ENCODE assay signal across 12 mouse cellular contexts in the genomic region with DNA sequence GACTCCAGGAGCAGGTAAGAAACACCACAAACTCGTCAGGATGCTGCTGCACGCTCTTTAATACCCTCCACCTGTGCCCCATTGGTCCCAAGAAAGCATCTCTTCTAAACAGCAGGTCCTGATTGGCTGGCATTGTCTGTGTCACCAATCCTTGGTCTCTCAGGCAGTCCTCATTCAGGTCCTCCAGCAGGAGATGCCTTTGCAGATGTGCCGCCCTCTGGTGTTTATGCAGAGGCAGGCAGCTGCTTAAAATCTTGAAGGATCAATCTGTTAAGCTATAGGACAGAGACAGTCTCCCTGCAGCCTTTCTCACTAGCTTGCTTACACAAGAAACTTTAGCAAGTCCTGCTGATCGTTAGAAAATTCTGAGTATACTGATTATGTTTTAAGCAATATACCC. TPM values are rescaled to one million over a fixed set of nuclear protein-coding genes. Genes with fewer than 3 reads are reported as not detected.
DNase-seq lines count a peak whose midpoint lies in the region; ATAC-seq and TF ChIP-seq lines count a peak whose summit lies in the region.
"Had no signal": no experiment of that assay in that cellular context is flagged by ENCODE, and none has a peak within 500 bp of the region (broad histone marks: within the 10 kb centered on the region; RNA-seq: fewer than 3 reads in every experiment).

No protein-coding gene starts in this region.

- no peaks in the 10 kb centered on the region for H3K27me3 ChIP-seq in forebrain, embryonic 14.5 days (replicated peaks; ENCODE audit: control insufficient read depth, insufficient read depth, low read length)
- no peaks in the 10 kb centered on the region for H3K27me3 ChIP-seq in forebrain, embryonic 16.5 days (replicated peaks; ENCODE audit: control insufficient read depth, insufficient read depth, low read length)
- H3K27me3 ChIP-seq in liver, adult 2 months (ENCODE audit: control insufficient read depth, insufficient read depth, low read length), result no peaks in the 10 kb centered on the region; the same call in 1 of the 2 replicates
- no peaks in the 10 kb centered on the region for H3K27me3 ChIP-seq in liver, embryonic 11.5 days (replicated peaks; ENCODE audit: control insufficient read depth, insufficient read depth, low read length)
- H3K27me3 ChIP-seq: midbrain, embryonic 12.5 days had no signal

- 56% methylated on average over 4 of the region's 4 CpGs for WGBS in forebrain, embryonic 14.5 days
- WGBS in forebrain, embryonic 16.5 days, result 43% methylated on average over 4 of the region's 4 CpGs
- WGBS in liver, adult 2 months, result 49% methylated on average over 4 of the region's 4 CpGs
- WGBS in liver, embryonic 11.5 days, result 46% methylated on average over 4 of the region's 4 CpGs

- H3K9ac ChIP-seq in forebrain, embryonic 14.5 days (ENCODE audit: low read length), result no peak overlapping the region
- H3K9ac ChIP-seq in forebrain, embryonic 16.5 days (replicated peaks; ENCODE audit: low read depth, low read length), result no peak overlapping the region
- H3K9ac ChIP-seq in liver, adult 2 months (ENCODE audit: low read depth, low read length), result no peak overlapping the region
- H3K9ac ChIP-seq in liver, embryonic 11.5 days (ENCODE audit: low read depth, low read length), result no peak overlapping the region
- H3K9ac ChIP-seq: midbrain, embryonic 12.5 days had no signal

- no peaks in the 10 kb centered on the region for H3K9me3 ChIP-seq in forebrain, embryonic 14.5 days (replicated peaks; ENCODE audit: control insufficient read depth, low read length)
- H3K9me3 ChIP-seq in forebrain, embryonic 16.5 days (ENCODE audit: control insufficient read depth, low read length), result no peaks in the 10 kb centered on the region
- H3K9me3 ChIP-seq in liver, embryonic 11.5 days (ENCODE audit: control insufficient read depth, low read length), result no peaks in the 10 kb centered on the region
- H3K9me3 ChIP-seq: midbrain, embryonic 12.5 days had no signal

- H3K27ac ChIP-seq in forebrain, embryonic 14.5 days (ENCODE audit: low read depth, low read length), result no peak overlapping the region
- no peak overlapping the region for H3K27ac ChIP-seq in forebrain, embryonic 16.5 days (ENCODE audit: low read length)
- H3K27ac ChIP-seq in liver, adult 2 months (replicated peaks; ENCODE audit: insufficient read depth, low read depth, low read length), result no peak overlapping the region
- H3K27ac ChIP-seq in liver, embryonic 11.5 days (ENCODE audit: low read depth, low read length), result no peak overlapping the region
- H3K27ac ChIP-seq: midbrain, embryonic 12.5 days had no signal

- peak; percentile 68 for TF ChIP-seq CTCF in liver, adult 2 months (IDR thresholded peaks at IDR 0.05; ENCODE audit: low read depth, low read length)

- H3K36me3 ChIP-seq in forebrain, embryonic 14.5 days (ENCODE audit: control insufficient read depth, insufficient read depth, low read length), result no peaks in the 10 kb centered on the region
- H3K36me3 ChIP-seq in forebrain, embryonic 16.5 days (ENCODE audit: control insufficient read depth, insufficient read depth), result no peaks in the 10 kb centered on the region
- no peaks in the 10 kb centered on the region for H3K36me3 ChIP-seq in liver, adult 2 months (ENCODE audit: control insufficient read depth, insufficient read depth, low read length)
- H3K36me3 ChIP-seq in liver, embryonic 11.5 days (ENCODE audit: control insufficient read depth, insufficient read depth, low read length), result no peaks in the 10 kb centered on the region
- H3K36me3 ChIP-seq: midbrain, embryonic 12.5 days had no signal

- H3K79me2 ChIP-seq in liver, adult 2 months (ENCODE audit: control insufficient read depth, insufficient read depth, low read length), result no peaks in the 10 kb centered on the region

- H3K4me1 ChIP-seq in forebrain, embryonic 14.5 days (ENCODE audit: control insufficient read depth, insufficient read depth, low read length), result peaks cover 3% of the 10 kb centered on the region; the same call in 1 of the 2 replicates
- no peaks in the 10 kb centered on the region; the same call in 1 of the 2 replicates for H3K4me1 ChIP-seq in forebrain, embryonic 16.5 days (replicated peaks; ENCODE audit: control insufficient read depth, insufficient read depth, low read length)
- no peaks in the 10 kb centered on the region for H3K4me1 ChIP-seq in liver, adult 2 months (ENCODE audit: control insufficient read depth, insufficient read depth, low read length)
- no peaks in the 10 kb centered on the region for H3K4me1 ChIP-seq in liver, embryonic 11.5 days (replicated peaks; ENCODE audit: control insufficient read depth, insufficient read depth, low read length)
- H3K4me1 ChIP-seq: midbrain, embryonic 12.5 days had no signal

- H3K4me3 ChIP-seq in forebrain, embryonic 14.5 days (ENCODE audit: low read depth, low read length), result no peak overlapping the region
- no peak overlapping the region for H3K4me3 ChIP-seq in forebrain, embryonic 16.5 days (replicated peaks; ENCODE audit: low read length)
- no peak overlapping the region for H3K4me3 ChIP-seq in liver, adult 2 months (ENCODE audit: insufficient read depth, low read depth, low read length)
- no peak overlapping the region for H3K4me3 ChIP-seq in liver, embryonic 11.5 days (ENCODE audit: low read depth, low read length)
- H3K4me3 ChIP-seq: midbrain, embryonic 12.5 days had no signal

- DNase-seq in forebrain, embryonic 14.5 days (ENCODE audit: low spot score), result peak; percentile 20
- DNase-seq in liver, adult 2 months (ENCODE audit: extremely low read depth, low read depth, low spot score), result peak; percentile 30
- DNase-seq in liver, embryonic 11.5 days (ENCODE audit: low spot score), result no peak
- DNase-seq in adrenal gland, adult 2 months, result peak; percentile 49
- peak; percentile 18 for DNase-seq in lung, postnatal 14 days
- no peak for DNase-seq in spleen, postnatal 14 days (ENCODE audit: low spot score in 2 of 2)
- DNase-seq: cerebellum, postnatal 36 days had no signal

- no peak for TF ChIP-seq POLR2A in liver, adult 2 months (IDR thresholded peaks at IDR 0.05; ENCODE audit: extremely low read depth, insufficient read depth, low read length)

- no peak for ATAC-seq in forebrain, embryonic 14.5 days
- no peak for ATAC-seq in forebrain, embryonic 16.5 days
- ATAC-seq in liver, embryonic 11.5 days (replicated peaks; ENCODE audit: low FRiP score), result no peak
- no peak for ATAC-seq in inflammation-experienced regulatory T-cells, adult 6 months

- H3K4me2 ChIP-seq in forebrain, embryonic 14.5 days (ENCODE audit: low read length), result no peak overlapping the region
- no peak overlapping the region for H3K4me2 ChIP-seq in forebrain, embryonic 16.5 days (ENCODE audit: low read length)
- no peak overlapping the region for H3K4me2 ChIP-seq in liver, embryonic 11.5 days
- H3K4me2 ChIP-seq: midbrain, embryonic 12.5 days had no signal

RNA-seq across cellular contexts. Expression of a gene that starts 7.8 kb away (rescaled TPM):
- polyA plus RNA-seq in forebrain, embryonic 14.5 days (2014; fragmentation: Nextera tagmentation; extraction: Ambion mirVana), result 0.05 and 0.11 TPM in 2 replicates
- polyA plus RNA-seq in forebrain, embryonic 16.5 days (2015; fragmentation: Nextera tagmentation; extraction: Ambion mirVana), result not detected in 2 replicates
- total RNA-seq in liver, adult 2 months (2014; rRNA removed), result not detected in 2 replicates
- polyA plus RNA-seq in liver, adult 2 months (2012; rRNA removed), result not detected in 2 replicates
- 0.09 and 0.11 TPM in 2 replicates for polyA plus RNA-seq in liver, embryonic 11.5 days (2014; fragmentation: Nextera tagmentation; extraction: Ambion mirVana)
- under 1 TPM in 1 of 2 experiments, not detected in 1; 0.09 TPM for total RNA-seq in adrenal gland, adult 2 months (2021)
- polyA plus RNA-seq in adrenal gland, adult 2 months (2012; rRNA removed), result not detected in 2 replicates
- not detected for polyA plus RNA-seq in inflammation-experienced regulatory T-cells, adult 6 months (2017; shearing (Covaris generic))
- total RNA-seq: heart, adult 8-10 months; left cerebral cortex, postnatal 36 days had no signal

Comparison
In these comparisons a context has a peak if more than half of its experiments do, and no peak if none do; other contexts are left out.
1. DNase-seq: peak in forebrain, embryonic 14.5 days (single experiment), liver, adult 2 months (single experiment), adrenal gland, adult 2 months (single experiment) and lung, postnatal 14 days (single experiment); none in liver, embryonic 11.5 days (single experiment) and spleen, postnatal 14 days (0 of 2).